Mouse (Mus musculus) CH12.LX (cell line): ENCODE results near the gene Plekhj1. TPM values are rescaled to one million over a fixed set of nuclear protein-coding genes. Genes with fewer than 3 reads are reported as not detected.
A peak's percentile ranks its signal among the peaks of the same experiment; 100 is the strongest.

Experiments
- DNase-seq: peaks from one replicate; pipeline ENCODE4 v3.0.0-alpha.2; 2013; ENCODE audit errors: extremely low read depth
- H3K27ac ChIP-seq: 2 replicates; pipeline ENCODE4 v1.5.1; 2012; ENCODE audit warnings: low read depth, mild to moderate bottlenecking, control low read depth, moderate library complexity; ENCODE audit not compliant: insufficient read depth
- H3K27me3 ChIP-seq: replicated peaks from 2 replicates; pipeline ENCODE3; 2012; ENCODE audit warnings: inconsistent platforms
- H3K36me3 ChIP-seq, 2 experiments: replicated peaks in 1 of 2; 2 replicates each; pipeline versions ENCODE3 to v1.6.1; 2012; ENCODE audit warnings: inconsistent platforms in 1 of 2, low read length in 1 of 2, mild to moderate bottlenecking in 1 of 2, mixed read lengths in 1 of 2, moderate library complexity in 1 of 2; ENCODE audit not compliant: control insufficient read depth in 1 of 2, insufficient read depth in 1 of 2
- H3K4me1 ChIP-seq, 2 experiments: 2 replicates each; pipeline ENCODE4 v1.6.1; 2012; ENCODE audit warnings: inconsistent platforms in 1 of 2, moderate library complexity in 1 of 2; ENCODE audit not compliant: insufficient read depth in 2 of 2, control insufficient read depth in 1 of 2
- H3K4me2 ChIP-seq: 2 replicates; pipeline ENCODE4 v1.6.1; 2012; ENCODE audit warnings: low read depth, mild to moderate bottlenecking, control low read depth; ENCODE audit not compliant: poor library complexity, insufficient read depth, severe bottlenecking
- H3K4me3 ChIP-seq, 3 experiments: fragments of 150-350 bp in 1 of 3; sonication (generic) in 1 of 3; replicated peaks in 1 of 3; 2 replicates each; pipeline versions ENCODE3 to v1.5.1; 2011 to 2012; ENCODE audit warnings: low read depth in 2 of 3, low read length in 2 of 3, mild to moderate bottlenecking in 2 of 3, moderate library complexity in 2 of 3, control low read depth in 1 of 3, improper control_type of control experiment in 1 of 3, inconsistent platforms in 1 of 3, mixed read lengths in 1 of 3; ENCODE audit not compliant: poor library complexity in 1 of 3
- H3K79me2 ChIP-seq: replicated peaks from 2 replicates; pipeline ENCODE4 v1.6.1; 2012; ENCODE audit warnings: mild to moderate bottlenecking, moderate library complexity; ENCODE audit not compliant: control insufficient read depth, poor library complexity, insufficient read depth, severe bottlenecking; ENCODE audit errors: extremely low read depth
- H3K9ac ChIP-seq: 2 replicates; pipeline ENCODE4 v1.6.1; 2012; ENCODE audit warnings: low read depth, mild to moderate bottlenecking, control low read depth, moderate library complexity; ENCODE audit not compliant: insufficient read depth
- H3K9me3 ChIP-seq: replicated peaks from 2 replicates; pipeline ENCODE3; 2012; ENCODE audit warnings: low read length, inconsistent platforms, mixed read lengths
- BHLHE40 ChIP-seq: IDR thresholded peaks from 2 replicates; pipeline ENCODE4 v1.6.1; 2011; ENCODE audit warnings: mild to moderate bottlenecking, low read depth, low read length, improper control_type of control experiment
- CTCF ChIP-seq, 2 experiments: IDR thresholded peaks in 1 of 2; conservative IDR thresholded peaks in 1 of 2; 2 replicates each; pipeline ENCODE4 v1.5.1; 2011 to 2012; ENCODE audit warnings: low read depth in 2 of 2, low read length in 2 of 2, improper control_type of control experiment in 1 of 2, inconsistent platforms in 1 of 2, mild to moderate bottlenecking in 1 of 2, moderate library complexity in 1 of 2
- ELF1 ChIP-seq: IDR thresholded peaks from 2 replicates; pipeline ENCODE4 v1.6.1; 2014; ENCODE audit warnings: low read depth, mild to moderate bottlenecking, inconsistent platforms, low read length, improper control_type of control experiment
- HCFC1 ChIP-seq: IDR thresholded peaks from 2 replicates; pipeline ENCODE4 v1.6.1; 2012; ENCODE audit warnings: low read depth, mild to moderate bottlenecking, inconsistent platforms, low read length, improper control_type of control experiment
- IRF4 ChIP-seq: IDR thresholded peaks from 2 replicates; pipeline ENCODE4 v1.6.1; 2014; ENCODE audit warnings: low read depth, mild to moderate bottlenecking, inconsistent platforms, low read length, improper control_type of control experiment
- JUN ChIP-seq: IDR thresholded peaks from 2 replicates; pipeline ENCODE4 v1.6.1; 2011; ENCODE audit warnings: low read depth, mild to moderate bottlenecking, low read length, improper control_type of control experiment, moderate library complexity; ENCODE audit not compliant: insufficient read depth
- KAT2A ChIP-seq: IDR thresholded peaks from 2 replicates; pipeline ENCODE4 v1.6.1; 2012; ENCODE audit warnings: low read length, improper control_type of control experiment, inconsistent platforms; ENCODE audit not compliant: insufficient replicate concordance
- MAX ChIP-seq: IDR thresholded peaks from 2 replicates; pipeline ENCODE4 v1.6.1; 2011; ENCODE audit warnings: low read length, improper control_type of control experiment
- MEF2A ChIP-seq: IDR thresholded peaks from 2 replicates; pipeline ENCODE4 v1.6.1; 2014; ENCODE audit warnings: low read depth, mild to moderate bottlenecking, inconsistent platforms, low read length, improper control_type of control experiment, borderline replicate concordance
- MXI1 ChIP-seq: IDR thresholded peaks from 2 replicates; pipeline ENCODE4 v1.6.1; 2011; ENCODE audit warnings: mild to moderate bottlenecking, low read depth, low read length, improper control_type of control experiment
- MYC ChIP-seq: IDR thresholded peaks from 2 replicates; pipeline ENCODE4 v1.6.1; 2011; ENCODE audit warnings: low read depth, mild to moderate bottlenecking, improper control_type of control experiment, low read length
- NELFE ChIP-seq: IDR thresholded peaks from 2 replicates; pipeline ENCODE4 v1.6.1; 2011; ENCODE audit warnings: low read depth, low read length, improper control_type of control experiment
- PAX5 ChIP-seq: IDR thresholded peaks from 2 replicates; pipeline ENCODE4 v1.6.1; 2012; ENCODE audit warnings: low read length, inconsistent platforms, mixed read lengths
- POLR2A ChIP-seq: IDR thresholded peaks from 2 replicates; pipeline ENCODE4 v1.6.1; 2011; ENCODE audit warnings: low read depth, mild to moderate bottlenecking, improper control_type of control experiment, low read length
- RAD21 ChIP-seq: IDR thresholded peaks from 2 replicates; pipeline ENCODE4 v1.6.1; 2011; ENCODE audit warnings: low read depth, mild to moderate bottlenecking, low read length, improper control_type of control experiment, moderate library complexity
- SIN3A ChIP-seq: IDR thresholded peaks from 2 replicates; pipeline ENCODE4 v1.6.1; 2012; ENCODE audit warnings: low read length, improper control_type of control experiment, inconsistent platforms
- SMC3 ChIP-seq: IDR thresholded peaks from 2 replicates; pipeline ENCODE4 v1.6.1; 2011; ENCODE audit warnings: low read depth, low read length, improper control_type of control experiment
- TBP ChIP-seq: conservative IDR thresholded peaks from 2 replicates; pipeline ENCODE4 v1.6.1; 2011; ENCODE audit warnings: low read depth, low read length, improper control_type of control experiment
- ZC3H11A ChIP-seq: IDR thresholded peaks from 2 replicates; pipeline ENCODE4 v1.6.1; 2012; ENCODE audit warnings: low read depth, mild to moderate bottlenecking, inconsistent platforms, low read length, improper control_type of control experiment
- dilution Hi-C: fragments of 300-500 bp; cut with MboI; formaldehyde crosslinking; loops from 2 replicates; pipeline ENCODE4 v1.14.3; 2020; ENCODE audit warnings: low sequenced_read_pairs; ENCODE audit not compliant: extremely low pct_unique_long_range_greater_than_20kb, extremely low pct_ligation_motif_present
- in situ Hi-C: fragments of 300-500 bp; cut with MboI; formaldehyde crosslinking; loops from 3 replicates; pipeline ENCODE4 v1.14.3; 2019; ENCODE audit warnings: low sequenced_read_pairs, low pct_ligation_motif_present, low pct_unique_long_range_greater_than_20kb, mixed read lengths
- polyA plus RNA-seq: library from polyadenylated mRNA; unstranded; fragments of >175 nt; gene quantifications from 2 replicates; pipeline ENCODE4 v1.2.1, GENCODE M21; 2012; ENCODE audit warnings: low read depth; ENCODE audit not compliant: insufficient read length
- total RNA-seq, 2 experiments: library from RNA; depleted of rRNA; stranded (reverse); fragments of 300-350 nt in 1 of 2; fragments of >200 nt in 1 of 2; gene quantifications; 2 replicates each; pipeline ENCODE4 v1.2.3; 2012 to 2014

Plekhj1 gene
- total and polyA plus RNA-seq, 3 experiments, result 63.4 to 123 (median 63.8) TPM

DNA sequence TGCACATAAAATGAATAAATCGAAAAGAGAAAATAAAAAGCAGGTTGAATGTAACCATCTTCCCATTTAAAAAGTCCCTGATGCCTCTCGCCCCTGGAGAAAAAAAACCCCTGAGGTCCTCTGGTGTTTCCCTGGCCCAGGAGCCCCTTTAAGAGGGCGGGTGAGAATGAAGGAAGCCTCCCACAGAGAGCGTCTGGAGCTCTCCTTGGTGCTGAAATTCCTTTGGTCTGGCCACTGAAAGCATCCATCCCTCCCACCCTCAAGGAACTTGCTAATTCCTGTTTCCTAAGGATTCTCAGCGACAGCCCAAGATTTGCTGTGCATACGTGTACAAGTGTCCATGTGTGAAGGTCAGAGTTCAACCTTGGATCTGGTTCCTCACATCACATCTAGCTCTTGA is 49.8 kb downstream of the Plekhj1 start:
- in situ Hi-C loops, result loop anchor here (5.0 kb wide), 2 partner anchors 129 to 249 kb away; no protein-coding TSS in a partner anchor
- H3K4me1 ChIP-seq, result peaks cover 4 to 29% of the 10 kb centered on the region in 2 experiments; a peak in 2 of 4 replicates
- H3K9ac ChIP-seq, result no peak overlapping the region
- H3K36me3 ChIP-seq, result no peaks in the 10 kb centered on the region
- H3K9me3 ChIP-seq, result no peaks in the 10 kb centered on the region
- H3K27ac ChIP-seq, result no peak overlapping the region
- TF ChIP-seq MXI1 (0 out of 2 replicates have a peak, but pooled peaks have one; percentile 26), SIN3A (peak; percentile 81; the same call in 1 of the 2 replicates), TBP (no peak)
- H3K4me3 ChIP-seq, result no peak overlapping the region
- H3K27me3 ChIP-seq, result no peaks in the 10 kb centered on the region
- no peak overlapping the region for H3K4me2 ChIP-seq
- dilution Hi-C loops, result no loop called here
- peak; percentile 65 for DNase-seq
- no peaks in the 10 kb centered on the region for H3K79me2 ChIP-seq

DNA sequence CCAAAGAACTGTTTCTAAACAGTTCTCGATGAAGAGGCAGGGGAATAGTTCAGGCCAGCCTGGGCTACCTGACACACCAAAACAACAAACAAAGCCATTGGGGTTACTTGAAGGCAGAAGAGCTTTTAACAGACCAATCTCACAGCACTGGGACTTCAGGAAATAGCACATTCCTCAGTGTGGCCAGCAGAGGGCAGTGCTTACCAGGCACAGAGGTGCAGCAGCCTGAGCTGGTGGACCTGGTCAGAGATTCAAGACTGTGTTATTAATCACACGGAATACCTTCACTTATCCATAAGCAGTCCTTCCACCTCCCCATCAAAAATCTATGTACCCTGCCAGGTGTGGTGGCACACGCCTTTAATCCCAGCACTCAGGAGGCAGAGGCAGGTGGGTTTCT is 51.0 kb downstream of the Plekhj1 start:
- in situ Hi-C loops (loop anchor here (5.0 kb wide), 2 partner anchors 130 to 250 kb away; no protein-coding TSS in a partner anchor), dilution Hi-C loops (no loop called here)
- Histone ChIP-seq H3K4me1 (peaks cover 7 to 30% of the 10 kb centered on the region in 2 experiments; a peak in 2 of 4 replicates), H3K9ac (no peak overlapping the region), H3K4me2 (no peak overlapping the region), H3K36me3 (no peaks in the 10 kb centered on the region), H3K9me3 (no peaks in the 10 kb centered on the region), H3K79me2 (no peaks in the 10 kb centered on the region), H3K27me3 (no peaks in the 10 kb centered on the region), H3K27ac (no peak overlapping the region), H3K4me3 (no peak overlapping the region)
- TF ChIP-seq POLR2A, result no peak
- TF ChIP-seq CTCF (conservative IDR thresholded peaks at IDR 0.05 in 1 of 2, IDR thresholded peaks at IDR 0.05 in 1 of 2; ENCODE audit: low read depth in 2 of 2, low read length in 2 of 2), result peak; percentile 87 to 96
- TF ChIP-seq NELFE, result peak; percentile 51; the same call in 1 of the 2 replicates
- TF ChIP-seq MAX, result no peak
- TF ChIP-seq SIN3A, result 0 out of 2 replicates have a peak, but pooled peaks have one; percentile 37
- peak; percentile 79 for TF ChIP-seq SMC3
- no peak for TF ChIP-seq IRF4
- peak; percentile 94 for TF ChIP-seq RAD21
- no peak for TF ChIP-seq PAX5
- TF ChIP-seq MYC, result peak; percentile 48; the same call in 1 of the 2 replicates
- TF ChIP-seq JUN, result no peak
- no peak for TF ChIP-seq KAT2A
- 0 out of 2 replicates have a peak, but pooled peaks have one; percentile 58 for TF ChIP-seq MEF2A
- TF ChIP-seq ELF1, result 0 out of 2 replicates have a peak, but pooled peaks have one; percentile 35
- TF ChIP-seq BHLHE40, result no peak
- TF ChIP-seq HCFC1, result no peak
- peak; percentile 39 for TF ChIP-seq ZC3H11A
- DNase-seq, result peak; percentile 72

Other genes starting within 250 kb of the Plekhj1 start
Only the 20 nearest of the 27 such genes appear.
- gene Adat3, start 195.7 kb downstream of the Plekhj1 start, total RNA-seq (2012; rRNA removed), result 5.0 and 8.0 TPM in 2 replicates
- 5.8 and 6.6 TPM in 2 replicates for gene Adat3, start 195.7 kb downstream of the Plekhj1 start, total RNA-seq (2014; rRNA removed)
- 6.3 and 6.7 TPM in 2 replicates for gene Adat3, start 195.7 kb downstream of the Plekhj1 start, polyA plus RNA-seq
- gene Gm49322, start 192.6 kb downstream of the Plekhj1 start, total RNA-seq (2012; rRNA removed), result 1.8 and 2.2 TPM in 2 replicates
- 0.20 and 0.28 TPM in 2 replicates for gene Gm49322, start 192.6 kb downstream of the Plekhj1 start, total RNA-seq (2014; rRNA removed)
- 0.97 and 1.1 TPM in 2 replicates for gene Gm49322, start 192.6 kb downstream of the Plekhj1 start, polyA plus RNA-seq
- gene Csnk1g2, start 175.8 kb downstream of the Plekhj1 start, total RNA-seq (2012; rRNA removed), result 44.1 and 50.3 TPM in 2 replicates
- 44.3 and 50.1 TPM in 2 replicates for gene Csnk1g2, start 175.8 kb downstream of the Plekhj1 start, total RNA-seq (2014; rRNA removed)
- gene Csnk1g2, start 175.8 kb downstream of the Plekhj1 start, polyA plus RNA-seq, result 55.9 and 59.0 TPM in 2 replicates
- gene Btbd2, start 141.6 kb downstream of the Plekhj1 start, total RNA-seq (2012; rRNA removed), result 19.3 and 26.2 TPM in 2 replicates
- 10.0 and 11.1 TPM in 2 replicates for gene Btbd2, start 141.6 kb downstream of the Plekhj1 start, total RNA-seq (2014; rRNA removed)
- gene Btbd2, start 141.6 kb downstream of the Plekhj1 start, polyA plus RNA-seq, result 18.8 and 19.4 TPM in 2 replicates
- 91.5 and 110 TPM in 2 replicates for gene Mknk2, start 120.5 kb downstream of the Plekhj1 start, total RNA-seq (2012; rRNA removed)
- 121 and 138 TPM in 2 replicates for gene Mknk2, start 120.5 kb downstream of the Plekhj1 start, total RNA-seq (2014; rRNA removed)
- gene Mknk2, start 120.5 kb downstream of the Plekhj1 start, polyA plus RNA-seq, result 175 and 199 TPM in 2 replicates
- gene Mob3a, start 96.6 kb downstream of the Plekhj1 start, total RNA-seq (2012; rRNA removed), result 56.9 and 71.7 TPM in 2 replicates
- 65.2 and 71.4 TPM in 2 replicates for gene Mob3a, start 96.6 kb downstream of the Plekhj1 start, total RNA-seq (2014; rRNA removed)
- 75.0 and 84.2 TPM in 2 replicates for gene Mob3a, start 96.6 kb downstream of the Plekhj1 start, polyA plus RNA-seq
- gene Izumo4, start 96.4 kb downstream of the Plekhj1 start, total RNA-seq (2012; rRNA removed), result 8.1 and 9.6 TPM in 2 replicates
- gene Izumo4, start 96.4 kb downstream of the Plekhj1 start, total RNA-seq (2014; rRNA removed), result 2.7 and 4.3 TPM in 2 replicates
- 5.9 TPM in 2 replicates for gene Izumo4, start 96.4 kb downstream of the Plekhj1 start, polyA plus RNA-seq
- gene Ap3d1, start 56.4 kb downstream of the Plekhj1 start, total RNA-seq (2012; rRNA removed), result 48.1 and 49.4 TPM in 2 replicates
- gene Ap3d1, start 56.4 kb downstream of the Plekhj1 start, total RNA-seq (2014; rRNA removed), result 24.2 and 28.4 TPM in 2 replicates
- 46.5 and 57.0 TPM in 2 replicates for gene Ap3d1, start 56.4 kb downstream of the Plekhj1 start, polyA plus RNA-seq
- gene Dot1l, start 43.4 kb downstream of the Plekhj1 start, total RNA-seq (2012; rRNA removed), result 13.3 and 15.5 TPM in 2 replicates
- gene Dot1l, start 43.4 kb downstream of the Plekhj1 start, total RNA-seq (2014; rRNA removed), result 2.7 and 3.3 TPM in 2 replicates
- 30.9 and 43.8 TPM in 2 replicates for gene Dot1l, start 43.4 kb downstream of the Plekhj1 start, polyA plus RNA-seq
- gene Sf3a2, start 428 bp downstream of the Plekhj1 start, total RNA-seq (2012; rRNA removed), result 29.0 and 36.5 TPM in 2 replicates
- gene Sf3a2, start 428 bp downstream of the Plekhj1 start, total RNA-seq (2014; rRNA removed), result 7.8 and 12.4 TPM in 2 replicates
- 136 and 153 TPM in 2 replicates for gene Sf3a2, start 428 bp downstream of the Plekhj1 start, polyA plus RNA-seq
- gene Amh, start 6.6 kb upstream of the Plekhj1 start, total RNA-seq (2012; rRNA removed), result 0.59 and 0.71 TPM in 2 replicates
- 0.43 TPM in 1 of 2 replicates, not detected in the other for gene Amh, start 6.6 kb upstream of the Plekhj1 start, total RNA-seq (2014; rRNA removed)
- gene Amh, start 6.6 kb upstream of the Plekhj1 start, polyA plus RNA-seq, result 0.78 and 1.1 TPM in 2 replicates
- gene Jsrp1, start 14.9 kb upstream of the Plekhj1 start, total RNA-seq (2012; rRNA removed), result 0.34 and 0.72 TPM in 2 replicates
- gene Jsrp1, start 14.9 kb upstream of the Plekhj1 start, total RNA-seq (2014; rRNA removed), result 0.30 and 0.35 TPM in 2 replicates
- gene Jsrp1, start 14.9 kb upstream of the Plekhj1 start, polyA plus RNA-seq, result 0.95 and 1.1 TPM in 2 replicates
- 899 and 966 TPM in 2 replicates for gene Oaz1, start 28.0 kb upstream of the Plekhj1 start, total RNA-seq (2012; rRNA removed)
- gene Oaz1, start 28.0 kb upstream of the Plekhj1 start, total RNA-seq (2014; rRNA removed), result 792 and 1,081 TPM in 2 replicates
- 646 and 664 TPM in 2 replicates for gene Oaz1, start 28.0 kb upstream of the Plekhj1 start, polyA plus RNA-seq
- 0.08 and 0.21 TPM in 2 replicates for gene Lingo3, start 45.4 kb upstream of the Plekhj1 start, total RNA-seq (2012; rRNA removed)
- gene Lingo3, start 45.4 kb upstream of the Plekhj1 start, total RNA-seq (2014; rRNA removed), result not detected in 2 replicates
- not detected in 2 replicates for gene Lingo3, start 45.4 kb upstream of the Plekhj1 start, polyA plus RNA-seq
- gene Lsm7, start 56.6 kb upstream of the Plekhj1 start, total RNA-seq (2012; rRNA removed), result 374 and 409 TPM in 2 replicates
- gene Lsm7, start 56.6 kb upstream of the Plekhj1 start, total RNA-seq (2014; rRNA removed), result 411 and 435 TPM in 2 replicates
- gene Lsm7, start 56.6 kb upstream of the Plekhj1 start, polyA plus RNA-seq, result 171 and 198 TPM in 2 replicates
- gene Sppl2b, start 56.6 kb upstream of the Plekhj1 start, total RNA-seq (2012; rRNA removed), result 19.0 and 23.7 TPM in 2 replicates
- gene Sppl2b, start 56.6 kb upstream of the Plekhj1 start, total RNA-seq (2014; rRNA removed), result 12.3 and 13.8 TPM in 2 replicates
- 24.1 and 30.0 TPM in 2 replicates for gene Sppl2b, start 56.6 kb upstream of the Plekhj1 start, polyA plus RNA-seq
- gene Tmprss9, start 73.2 kb upstream of the Plekhj1 start, total RNA-seq (2012; rRNA removed), result 0.04 TPM in 1 of 2 replicates, not detected in the other
- not detected in 2 replicates for gene Tmprss9, start 73.2 kb upstream of the Plekhj1 start, total RNA-seq (2014; rRNA removed)
- 0.07 TPM in 1 of 2 replicates, not detected in the other for gene Tmprss9, start 73.2 kb upstream of the Plekhj1 start, polyA plus RNA-seq
- 279 and 313 TPM in 2 replicates for gene Timm13, start 102.3 kb upstream of the Plekhj1 start, total RNA-seq (2012; rRNA removed)
- gene Timm13, start 102.3 kb upstream of the Plekhj1 start, total RNA-seq (2014; rRNA removed), result 137 and 139 TPM in 2 replicates
- gene Timm13, start 102.3 kb upstream of the Plekhj1 start, polyA plus RNA-seq, result 292 and 344 TPM in 2 replicates
- 23.6 and 25.8 TPM in 2 replicates for gene Lmnb2, start 119.6 kb upstream of the Plekhj1 start, total RNA-seq (2012; rRNA removed)
- 22.2 and 23.7 TPM in 2 replicates for gene Lmnb2, start 119.6 kb upstream of the Plekhj1 start, total RNA-seq (2014; rRNA removed)
- 20.7 and 23.6 TPM in 2 replicates for gene Lmnb2, start 119.6 kb upstream of the Plekhj1 start, polyA plus RNA-seq
- 36.2 and 52.5 TPM in 2 replicates for gene Gadd45b, start 131.4 kb upstream of the Plekhj1 start, total RNA-seq (2012; rRNA removed)
- 19.3 and 24.4 TPM in 2 replicates for gene Gadd45b, start 131.4 kb upstream of the Plekhj1 start, total RNA-seq (2014; rRNA removed)
- 14.9 and 16.4 TPM in 2 replicates for gene Gadd45b, start 131.4 kb upstream of the Plekhj1 start, polyA plus RNA-seq